Mouse (Mus musculus): ENCODE data around the gene Gm21985. TPM values are rescaled to one million over a fixed set of nuclear protein-coding genes. Genes with fewer than 3 reads are reported as not detected.

The Gm21985 gene
- total and polyA plus RNA-seq, 3 experiments = 0.51 TPM; not detected in 2

GRCm38 (mm10) chr2:112292823-112293222 lies 26.7 kb downstream of the Gm21985 start:
- no peaks in the 10 kb centered on the region for H3K9me3 ChIP-seq (replicated peaks; ENCODE audit: low read length)
- no peak overlapping the region for H3K4me2 ChIP-seq (ENCODE audit: insufficient read depth, low read depth, poor library complexity, severe bottlenecking)
- H3K27me3 ChIP-seq (replicated peaks) = no peaks in the 10 kb centered on the region
- no peaks in the 10 kb centered on the region for H3K4me1 ChIP-seq (ENCODE audit: control insufficient read depth in 1 of 2, insufficient read depth in 2 of 2)
- in situ Hi-C loops (cut with MboI; ENCODE audit: low pct_ligation_motif_present, low pct_unique_long_range_greater_than_20kb, low sequenced_read_pairs) (no loop called here), dilution Hi-C loops (cut with MboI; ENCODE audit: extremely low pct_ligation_motif_present, extremely low pct_unique_long_range_greater_than_20kb, low sequenced_read_pairs) (no loop called here)
- H3K27ac ChIP-seq (ENCODE audit: insufficient read depth, low read depth) = no peak overlapping the region
- H3K36me3 ChIP-seq (replicated peaks in 1 of 2; ENCODE audit: control insufficient read depth in 1 of 2, insufficient read depth in 1 of 2, low read length in 1 of 2) = peaks cover 0 to 13% of the 10 kb centered on the region in 2 experiments
- H3K79me2 ChIP-seq (replicated peaks; ENCODE audit: control insufficient read depth, extremely low read depth, insufficient read depth, poor library complexity, severe bottlenecking) = no peaks in the 10 kb centered on the region
- DNase-seq (ENCODE audit: extremely low read depth) = no peak
- TF ChIP-seq POLR2A (IDR thresholded peaks at IDR 0.05; ENCODE audit: low read depth, low read length) (no peak), GABPA (IDR thresholded peaks at IDR 0.05; ENCODE audit: insufficient replicate concordance, low read depth, low read length) (no peak), CHD1 (IDR thresholded peaks at IDR 0.05; ENCODE audit: low read depth, low read length) (no peak), PAX5 (IDR thresholded peaks at IDR 0.05; ENCODE audit: low read length) (no peak), MAFK (IDR thresholded peaks at IDR 0.05; ENCODE audit: insufficient replicate concordance, low read length) (no peak), MAX (IDR thresholded peaks at IDR 0.05; ENCODE audit: low read length) (no peak), CHD2 (IDR thresholded peaks at IDR 0.05; ENCODE audit: low read length) (no peak), EP300 (IDR thresholded peaks at IDR 0.05; ENCODE audit: low read length) (no peak), POLR2AphosphoS2 (IDR thresholded peaks at IDR 0.05; ENCODE audit: low read depth, low read length) (no peak), KAT2A (IDR thresholded peaks at IDR 0.05; ENCODE audit: insufficient replicate concordance, low read length) (no peak)
- no peak overlapping the region for H3K9ac ChIP-seq (ENCODE audit: insufficient read depth, low read depth)
- no peak overlapping the region for H3K4me3 ChIP-seq (replicated peaks in 1 of 3; ENCODE audit: low read depth in 2 of 3, low read length in 2 of 3, poor library complexity in 1 of 3)

GRCm38 (mm10) chr2:112296211-112296610 lies 30.1 kb downstream of the Gm21985 start:
- H3K9me3 ChIP-seq (replicated peaks; ENCODE audit: low read length) = no peaks in the 10 kb centered on the region
- no peaks in the 10 kb centered on the region; the same call in 1 of the 2 replicates for H3K79me2 ChIP-seq (replicated peaks; ENCODE audit: control insufficient read depth, extremely low read depth, insufficient read depth, poor library complexity, severe bottlenecking)
- peaks cover 0 to 12% of the 10 kb centered on the region in 2 experiments for H3K36me3 ChIP-seq (replicated peaks in 1 of 2; ENCODE audit: control insufficient read depth in 1 of 2, insufficient read depth in 1 of 2, low read length in 1 of 2)
- H3K4me3 ChIP-seq (replicated peaks in 1 of 3; ENCODE audit: low read depth in 2 of 3, low read length in 2 of 3, poor library complexity in 1 of 3) = no peak overlapping the region
- H3K4me2 ChIP-seq (ENCODE audit: insufficient read depth, low read depth, poor library complexity, severe bottlenecking) = no peak overlapping the region
- no peaks in the 10 kb centered on the region for H3K27me3 ChIP-seq (replicated peaks)
- TF ChIP-seq GABPA (IDR thresholded peaks at IDR 0.05; ENCODE audit: insufficient replicate concordance, low read depth, low read length) (no peak), USF1 (IDR thresholded peaks at IDR 0.05; ENCODE audit: low read depth, low read length) (no peak), UBTF (IDR thresholded peaks at IDR 0.05; ENCODE audit: low read depth, low read length) (no peak), E2F4 (IDR thresholded peaks at IDR 0.05; ENCODE audit: insufficient replicate concordance, low read depth, low read length) (no peak), SMC3 (IDR thresholded peaks at IDR 0.05; ENCODE audit: low read depth, low read length) (no peak), KAT2A (IDR thresholded peaks at IDR 0.05; ENCODE audit: insufficient replicate concordance, low read length) (no peak), TCF12 (IDR thresholded peaks at IDR 0.05; ENCODE audit: low read depth, low read length) (no peak), RCOR1 (conservative IDR thresholded peaks at IDR 0.05; ENCODE audit: low read depth, low read length) (no peak), ZMIZ1 (IDR thresholded peaks at IDR 0.05; ENCODE audit: low read depth, low read length) (no peak)
- in situ Hi-C loops (cut with MboI; ENCODE audit: low pct_ligation_motif_present, low pct_unique_long_range_greater_than_20kb, low sequenced_read_pairs) = no loop called here
- no peaks in the 10 kb centered on the region for H3K4me1 ChIP-seq (ENCODE audit: control insufficient read depth in 1 of 2, insufficient read depth in 2 of 2)
- dilution Hi-C loops (cut with MboI; ENCODE audit: extremely low pct_ligation_motif_present, extremely low pct_unique_long_range_greater_than_20kb, low sequenced_read_pairs) = no loop called here
- no peak overlapping the region for H3K27ac ChIP-seq (ENCODE audit: insufficient read depth, low read depth)
- no peak for DNase-seq (ENCODE audit: extremely low read depth)
- H3K9ac ChIP-seq (ENCODE audit: insufficient read depth, low read depth) = no peak overlapping the region
